Mouse (Mus musculus): Measurements from ENCODE around the gene Fchsd2.

DNA sequence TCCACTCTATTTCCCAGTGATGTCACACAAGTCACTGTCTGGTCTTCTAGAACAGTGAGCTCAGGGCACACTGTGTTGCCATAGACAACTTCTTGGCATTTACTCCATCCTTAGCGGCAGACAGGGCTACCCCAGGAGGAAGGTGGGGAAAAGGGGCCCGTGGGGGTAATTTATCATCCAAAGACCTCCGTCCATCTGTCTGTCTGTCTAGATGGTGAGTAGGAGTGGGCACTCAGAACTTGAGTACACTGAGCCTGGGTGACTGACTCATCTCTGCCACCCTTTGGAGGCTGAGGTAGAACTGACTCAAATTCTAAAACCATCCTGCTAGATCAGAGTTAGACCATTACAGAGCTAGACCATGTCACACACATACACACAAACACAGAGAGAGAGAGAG lies 224.4 kb downstream of the Fchsd2 start, which contains the start of gene Stard10:
- TF ChIP-seq CTCF (conservative IDR thresholded peaks at IDR 0.05; ENCODE audit: low read length) (no peak), NANOG (IDR thresholded peaks at IDR 0.05; ENCODE audit: borderline replicate concordance, low read length) (no peak), POU5F1 (IDR thresholded peaks at IDR 0.05; ENCODE audit: borderline replicate concordance, low read length) (no peak)
